Mouse (Mus musculus): ENCODE data around the gene Sdk1.
A peak's percentile ranks its signal among the peaks of the same experiment; 100 is the strongest.

Sdk1 gene

GRCm38 (mm10) chr5:141344376-141344775, 103.1 kb downstream of the Sdk1 start:
- peak; percentile 14 for DNase-seq (ENCODE audit: low spot score)

GRCm38 (mm10) chr5:141345476-141345875, 104.2 kb downstream of the Sdk1 start:
- DNase-seq (ENCODE audit: low spot score), result no peak

GRCm38 (mm10) chr5:141362676-141363075, 121.4 kb downstream of the Sdk1 start:
- DNase-seq (ENCODE audit: low spot score), result no peak

- DNase-seq (ENCODE audit: low spot score), result no peak
These were observed 122.7 kb downstream of the Sdk1 start for GRCm38 (mm10) chr5:141363956-141364355.

GRCm38 (mm10) chr5:141368567-141368966, 127.3 kb downstream of the Sdk1 start:
- DNase-seq (ENCODE audit: low spot score), result no peak

GRCm38 (mm10) chr5:141374797-141375196, 133.5 kb downstream of the Sdk1 start:
- DNase-seq (ENCODE audit: low spot score), result no peak

DNA sequence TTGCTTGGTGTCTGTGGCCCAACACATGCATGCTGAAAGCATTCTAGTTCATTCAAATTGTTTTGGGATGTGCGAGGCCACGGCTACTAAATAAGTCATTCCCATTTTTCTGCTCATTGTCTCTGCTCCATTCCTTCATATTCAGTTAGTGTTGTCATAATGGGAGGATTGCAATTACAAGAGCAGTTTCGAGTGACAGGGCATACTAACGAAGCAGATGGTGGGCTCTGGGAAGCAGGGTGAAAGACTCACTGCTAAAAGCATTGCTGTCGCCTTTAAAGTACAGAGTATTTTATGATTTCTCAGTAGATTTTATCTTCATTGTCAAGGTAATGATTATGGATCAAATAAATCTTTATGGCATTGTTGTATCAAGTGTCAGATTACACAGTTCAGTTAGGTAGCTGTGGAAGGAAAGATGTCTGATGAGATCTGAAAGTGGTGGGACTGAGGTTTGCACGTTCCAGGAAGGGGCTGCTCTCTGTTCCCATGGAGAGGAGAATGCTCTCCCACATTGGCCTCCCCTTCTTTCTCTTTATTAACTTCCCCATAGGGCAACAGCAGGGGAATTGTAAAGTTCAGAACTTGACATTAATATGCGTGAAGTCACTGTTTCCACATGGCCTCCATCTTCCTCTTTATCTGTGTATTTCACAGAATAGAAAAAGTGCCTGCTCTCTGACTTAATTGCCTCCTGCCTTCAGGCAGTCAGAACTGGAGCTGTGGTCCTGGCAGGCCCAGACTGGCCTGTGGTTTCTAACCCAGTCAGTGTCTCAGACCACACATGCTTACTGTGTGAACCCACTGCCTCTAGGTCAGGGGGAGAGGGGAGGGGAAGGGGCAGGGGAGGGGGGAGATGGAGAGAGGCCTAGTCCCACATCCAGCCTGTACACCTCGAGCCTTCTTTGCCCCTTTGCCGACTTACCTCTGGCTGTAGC, 138.8 kb downstream of the Sdk1 start:
- DNase-seq (ENCODE audit: low spot score), result no peak

- DNase-seq (ENCODE audit: low spot score), result no peak
These were observed 139.5 kb downstream of the Sdk1 start for GRCm38 (mm10) chr5:141380774-141381156.

GRCm38 (mm10) chr5:141381581-141381980, 140.3 kb downstream of the Sdk1 start:
- DNase-seq (ENCODE audit: low spot score), result no peak

DNA sequence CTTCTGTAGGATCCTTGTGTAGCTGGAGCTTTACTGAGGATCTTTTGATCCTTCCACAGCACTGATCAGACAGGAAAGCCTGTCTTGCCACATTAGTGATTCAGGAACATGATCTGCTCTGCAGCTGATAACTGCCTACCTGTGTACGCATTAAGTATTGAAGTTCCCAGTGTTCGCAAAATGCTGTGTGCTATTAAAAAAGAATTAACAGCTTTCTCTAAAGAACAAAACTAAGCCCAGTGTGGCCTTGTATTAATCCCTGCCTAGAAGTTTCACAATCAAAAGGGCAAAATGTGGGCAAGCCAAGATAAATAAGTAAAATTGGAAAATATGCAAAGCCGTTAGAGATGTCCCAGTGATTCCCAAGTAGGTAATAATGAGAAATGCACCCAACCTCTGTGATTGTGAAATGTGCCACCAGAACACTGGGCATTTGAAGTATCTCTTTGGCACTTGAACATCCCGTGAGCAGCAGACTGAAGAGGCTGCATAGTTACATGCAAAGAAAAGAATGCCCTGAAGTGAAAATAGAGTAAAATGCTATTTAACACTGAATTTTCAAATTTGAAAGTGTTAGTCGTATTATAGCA, 141.1 kb downstream of the Sdk1 start:
- DNase-seq (ENCODE audit: low spot score), result no peak

DNA sequence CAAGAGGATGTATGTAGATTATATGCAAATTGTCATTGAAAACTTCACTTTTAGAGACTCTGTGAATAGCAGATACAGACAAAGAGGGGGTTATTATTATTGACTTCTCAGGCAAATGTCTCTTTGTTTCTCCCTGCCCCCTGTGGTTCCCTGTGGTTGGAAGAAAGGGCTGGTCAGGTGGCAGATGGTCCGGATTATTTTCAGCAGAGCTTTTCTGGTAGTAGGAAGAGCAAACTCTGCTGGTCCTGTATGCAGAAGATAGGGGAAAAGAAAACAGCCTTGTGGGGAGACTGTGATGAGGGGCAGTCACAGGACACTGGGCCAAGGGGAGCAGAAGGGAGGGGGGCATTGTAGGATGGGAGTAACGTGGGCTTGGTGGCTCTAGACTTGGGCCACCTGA, 147.2 kb downstream of the Sdk1 start:
- no peak for DNase-seq (ENCODE audit: low spot score)

DNA sequence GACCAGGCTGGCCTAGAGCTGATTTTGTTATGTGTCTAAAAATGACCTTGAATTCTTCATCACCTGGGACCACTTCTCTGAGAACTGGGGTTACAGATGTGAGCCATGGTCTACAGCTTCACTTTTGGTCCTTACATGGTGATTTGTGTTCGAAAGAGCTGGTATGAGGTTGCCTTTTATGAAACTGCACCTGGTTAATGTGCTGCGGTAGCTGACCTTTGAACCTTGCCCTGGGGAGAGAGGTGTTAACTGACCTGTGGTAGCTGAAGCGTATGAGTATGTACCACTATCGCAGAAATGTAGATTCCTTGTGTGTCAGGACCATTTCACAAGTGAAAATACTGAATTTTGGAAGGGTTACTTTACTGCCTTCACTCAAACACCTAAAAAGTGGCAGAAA, 149.3 kb downstream of the Sdk1 start:
- DNase-seq (ENCODE audit: low spot score), result no peak

DNA sequence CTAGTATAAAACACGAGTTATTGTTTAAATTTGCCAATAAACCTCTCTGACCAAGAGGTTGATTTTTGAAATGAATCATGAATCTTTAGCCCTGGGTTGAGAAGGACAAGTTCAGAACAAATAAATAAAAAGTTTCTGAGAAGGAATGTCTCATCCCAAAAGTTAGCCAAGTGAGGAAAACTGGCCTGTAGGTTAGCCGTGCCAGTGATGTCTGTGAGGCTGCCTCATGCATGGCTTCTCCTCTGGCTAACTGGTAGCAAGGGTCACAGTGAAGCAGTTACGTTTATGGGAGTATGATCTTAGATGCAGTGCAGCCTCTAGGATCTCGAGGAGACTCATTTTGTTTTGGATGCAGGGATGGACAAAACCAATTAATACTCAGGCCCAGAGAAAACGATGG, 149.9 kb downstream of the Sdk1 start:
- no peak for DNase-seq (ENCODE audit: low spot score)

DNA sequence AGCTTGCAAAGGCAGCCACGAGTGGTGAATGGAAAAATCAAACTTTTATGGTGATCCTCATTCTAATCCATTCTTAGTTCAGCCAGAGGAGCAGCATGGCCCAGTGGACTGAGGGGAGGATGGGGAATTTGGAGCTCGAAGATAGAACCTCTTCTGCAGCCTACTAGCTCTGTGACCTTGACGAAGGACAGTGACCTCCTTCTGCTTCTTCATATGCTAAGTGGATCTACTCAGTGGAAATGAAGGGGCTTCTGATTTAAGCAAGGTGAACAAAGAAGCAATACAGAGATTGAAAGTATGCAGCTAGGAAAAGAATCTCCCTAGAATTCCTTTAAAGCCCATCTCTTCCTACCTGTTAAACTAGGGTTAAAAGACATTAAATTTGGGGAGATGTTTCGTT, 152.6 kb downstream of the Sdk1 start:
- DNase-seq (ENCODE audit: low spot score), result no peak

GRCm38 (mm10) chr5:141394586-141394985, 153.3 kb downstream of the Sdk1 start:
- DNase-seq (ENCODE audit: low spot score), result no peak

DNA sequence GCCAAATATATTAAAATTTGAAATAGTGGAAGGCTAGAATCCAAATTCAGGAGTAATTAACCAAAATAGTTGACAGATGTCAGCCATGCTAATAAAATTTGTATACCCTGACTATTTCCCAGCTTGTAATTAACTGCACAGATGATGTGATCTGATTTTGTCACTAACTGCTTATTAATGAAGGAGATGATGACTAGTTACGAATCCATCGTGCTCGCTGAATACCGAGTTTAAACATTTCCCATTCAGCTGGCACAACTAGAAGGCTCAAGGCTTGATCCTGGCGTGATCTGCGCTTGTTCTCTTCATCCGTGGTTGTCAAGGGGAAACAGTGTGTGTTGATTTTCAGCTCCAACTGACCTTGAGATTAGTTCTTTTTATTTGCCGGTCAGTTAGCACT, 162.5 kb downstream of the Sdk1 start:
- no peak for DNase-seq (ENCODE audit: low spot score)

GRCm38 (mm10) chr5:141404651-141405050, 163.4 kb downstream of the Sdk1 start:
- no peak for DNase-seq (ENCODE audit: low spot score)

DNA sequence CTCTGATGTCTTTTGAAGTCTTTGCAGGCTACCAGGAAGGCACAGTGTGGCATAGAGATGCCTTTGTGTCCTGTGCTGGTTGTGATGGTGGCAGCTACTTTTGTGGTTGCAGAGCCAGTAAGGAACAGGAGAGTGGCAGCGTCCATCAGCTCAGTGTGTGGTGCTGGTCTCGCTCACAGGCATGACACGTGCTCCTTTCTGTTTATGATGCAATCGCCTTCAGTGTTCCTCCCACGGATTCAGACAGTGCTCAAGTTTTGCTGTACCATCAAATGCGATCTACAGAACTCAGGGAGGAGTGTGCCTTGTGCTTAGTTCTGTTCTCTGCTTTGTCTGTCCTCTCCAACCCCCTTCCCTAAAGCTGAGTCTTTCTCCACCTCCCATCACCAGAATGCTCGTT, 165.6 kb downstream of the Sdk1 start:
- DNase-seq (ENCODE audit: low spot score), result no peak

- DNase-seq (ENCODE audit: low spot score), result no peak
These were observed 171.7 kb downstream of the Sdk1 start for GRCm38 (mm10) chr5:141413013-141413412.

DNA sequence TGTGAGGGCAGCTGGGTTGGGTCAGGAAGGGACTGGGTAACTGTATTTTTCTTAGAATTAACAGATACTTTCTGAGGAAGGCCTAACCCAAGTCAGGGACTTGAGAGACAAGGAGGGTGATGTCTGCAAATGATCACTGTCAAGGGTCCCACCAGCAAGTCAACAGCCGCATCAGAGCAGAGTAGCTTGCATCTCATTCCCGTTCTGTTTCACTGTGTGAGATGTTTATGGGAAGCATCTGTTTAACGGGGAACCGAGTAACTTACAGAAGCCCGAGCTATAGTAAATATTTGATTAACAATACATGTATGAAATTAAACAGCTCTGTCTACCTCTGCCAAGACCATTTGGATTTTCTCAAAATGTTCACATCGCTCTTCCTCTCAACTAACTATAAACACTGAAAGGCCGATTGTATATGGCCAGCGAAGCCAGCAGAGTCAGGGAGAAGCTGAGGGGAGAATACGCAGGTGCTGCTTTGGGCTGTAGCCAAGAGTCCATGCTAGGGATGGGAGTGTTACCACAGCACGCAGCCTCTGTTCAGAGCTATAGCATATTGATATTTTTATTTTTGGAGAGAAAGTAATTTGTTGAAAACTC, 174.5 kb downstream of the Sdk1 start:
- DNase-seq (ENCODE audit: low spot score), result no peak

DNA sequence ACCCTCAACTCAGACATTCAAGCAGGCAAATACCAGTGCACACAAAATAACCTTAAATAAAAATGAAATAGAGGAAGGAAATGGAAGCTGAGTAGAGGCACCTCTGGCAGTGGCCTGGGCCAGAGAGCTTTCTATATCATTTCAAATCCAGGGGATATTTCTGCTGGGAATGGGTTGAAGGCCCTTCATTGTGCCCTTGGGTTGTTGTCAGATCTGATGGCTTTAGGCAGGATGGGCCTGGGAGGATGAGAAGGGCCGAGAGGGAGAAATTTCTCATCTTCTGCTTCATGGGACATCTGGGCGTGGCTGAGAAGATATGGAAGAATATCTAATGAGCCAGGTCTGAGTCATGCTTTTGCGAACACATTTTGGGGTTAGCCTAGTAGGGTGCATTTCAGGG, 186.8 kb downstream of the Sdk1 start:
- DNase-seq (ENCODE audit: low spot score), result no peak

- DNase-seq (ENCODE audit: low spot score), result no peak
These were observed 192.0 kb downstream of the Sdk1 start for GRCm38 (mm10) chr5:141433286-141433685.

DNA sequence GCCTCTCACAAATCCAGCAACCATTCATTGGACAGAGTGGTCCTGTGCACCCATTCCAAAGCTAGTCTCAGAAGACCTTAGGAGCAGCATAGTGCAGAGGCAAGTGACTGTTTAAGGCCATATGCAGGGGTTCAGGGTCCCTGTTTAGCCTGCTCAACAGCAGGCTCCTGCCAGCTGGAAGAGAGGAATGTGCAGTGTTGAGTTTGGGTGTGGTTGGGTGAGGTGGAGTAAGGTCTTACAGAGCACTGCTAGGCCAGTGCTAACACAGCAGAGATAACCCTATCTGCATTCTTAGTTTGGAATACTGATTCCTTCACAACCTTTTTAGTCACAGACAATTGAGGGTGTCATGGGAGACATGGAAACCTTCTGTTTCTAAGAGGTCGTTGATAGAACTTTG, 206.0 kb downstream of the Sdk1 start:
- no peak for DNase-seq (ENCODE audit: low spot score)
